Mouse (Mus musculus) forebrain, postnatal 0 days (tissue): ENCODE results near the gene Tcf23. TPM values are rescaled to one million over a fixed set of nuclear protein-coding genes. Genes with fewer than 3 reads are reported as not detected.

Experiments used
- ATAC-seq: fragments of 200-750 bp; cut with Nextera tagmentation; 2 replicates; pipeline ENCODE4 v1.8.0; 2017; ENCODE audit warnings: mild to moderate bottlenecking, moderate library complexity
- DNase-seq: peaks from one replicate; pipeline ENCODE4 v3.0.0-alpha.2; 2015
- H3K27ac ChIP-seq: fragments of 300-500 bp; sonication (generic); 2 replicates; pipeline ENCODE4 v1.5.1; 2014; ENCODE audit warnings: low read depth, mild to moderate bottlenecking, antibody characterized with exemption, low read length, moderate library complexity, mixed read lengths
- H3K27me3 ChIP-seq: fragments of 300-500 bp; sonication (generic); 2 replicates; pipeline ENCODE4 v1.6.1; 2014; ENCODE audit warnings: mild to moderate bottlenecking, low read length, mixed read lengths; ENCODE audit not compliant: insufficient read depth
- H3K36me3 ChIP-seq: fragments of 300-500 bp; sonication (generic); 2 replicates; pipeline ENCODE4 v1.6.1; 2014; ENCODE audit warnings: mild to moderate bottlenecking, moderate library complexity; ENCODE audit not compliant: insufficient read depth
- H3K4me1 ChIP-seq: fragments of 300-500 bp; sonication (generic); 2 replicates; pipeline ENCODE4 v1.6.1; 2014; ENCODE audit warnings: antibody characterized with exemption; ENCODE audit not compliant: insufficient read depth
- H3K4me2 ChIP-seq: fragments of 300-500 bp; sonication (generic); 2 replicates; pipeline ENCODE4 v1.6.1; 2014; ENCODE audit warnings: low read depth, mild to moderate bottlenecking, moderate library complexity
- H3K4me3 ChIP-seq: fragments of 300-500 bp; sonication (generic); 2 replicates; pipeline ENCODE4 v1.5.1; 2014; ENCODE audit warnings: low read depth, low read length, mixed read lengths
- H3K9ac ChIP-seq: fragments of 300-500 bp; sonication (generic); 2 replicates; pipeline ENCODE4 v1.6.1; 2014; ENCODE audit warnings: mild to moderate bottlenecking
- H3K9me3 ChIP-seq: fragments of 300-500 bp; sonication (generic); 2 replicates; pipeline ENCODE4 v1.6.1; 2016; ENCODE audit warnings: low read length
- CTCF ChIP-seq: sonication (generic); IDR thresholded peaks from 2 replicates; pipeline ENCODE4 v1.5.1; 2016; ENCODE audit warnings: antibody characterized with exemption, control low read depth, low read depth
- WGBS: fragments of 180-500 bp; shearing (Covaris S2); extraction: QIAGEN DNeasy Blood & Tissue Kit; methylation state at CpG from one replicate; pipeline ENCODE4 v1.1.7; 2014; 5-methylcytosine and 5-hydroxymethylcytosine counted together
- polyA plus RNA-seq: library from polyadenylated mRNA; unstranded; fragments of >200 nt; fragmentation: Nextera tagmentation; extraction: Ambion mirVana; gene quantifications from 2 replicates; pipeline ENCODE4 v1.2.1, GENCODE M21; 2015
- total RNA-seq: library from RNA; depleted of rRNA; stranded (reverse); fragments of >200 nt; gene quantifications from 2 replicates; pipeline ENCODE4 v1.2.3, GENCODE M21; 2014

Gene Tcf23
- total and polyA plus RNA-seq, 2 experiments from 2014 or later, result not detected

DNA sequence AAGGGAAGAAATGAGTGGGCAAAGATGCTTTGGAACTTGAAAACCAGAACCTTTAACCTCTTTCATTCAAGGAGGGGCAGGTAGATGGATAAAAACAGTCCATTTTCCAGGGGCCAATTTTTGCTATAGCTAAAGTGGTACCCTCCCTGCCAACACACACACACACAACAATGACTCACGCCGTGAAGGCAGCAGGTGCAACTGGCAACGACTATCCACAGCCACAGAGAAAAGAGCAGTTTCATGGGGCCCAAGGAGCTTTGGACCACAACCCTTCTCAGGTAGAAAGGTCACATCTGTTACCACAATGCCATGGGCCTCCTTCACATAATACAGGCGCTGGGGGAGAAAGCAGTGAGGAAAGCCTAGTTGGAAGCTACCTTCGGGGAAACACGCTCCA lies 12.7 kb upstream of the Tcf23 start:
- no peak for TF ChIP-seq CTCF
- no peak overlapping the region for H3K9ac ChIP-seq
- 94% methylated on average over 6 of the region's 6 CpGs for WGBS
- H3K9me3 ChIP-seq, result no peaks in the 10 kb centered on the region
- H3K4me1 ChIP-seq, result peaks cover 11% of the 10 kb centered on the region
- H3K4me3 ChIP-seq, result no peak overlapping the region
- H3K27ac ChIP-seq, result no peak overlapping the region
- no peaks in the 10 kb centered on the region for H3K27me3 ChIP-seq
- no peak overlapping the region for H3K4me2 ChIP-seq
- DNase-seq, result no peak
- peaks cover 59% of the 10 kb centered on the region for H3K36me3 ChIP-seq
- ATAC-seq, result no peak

DNA sequence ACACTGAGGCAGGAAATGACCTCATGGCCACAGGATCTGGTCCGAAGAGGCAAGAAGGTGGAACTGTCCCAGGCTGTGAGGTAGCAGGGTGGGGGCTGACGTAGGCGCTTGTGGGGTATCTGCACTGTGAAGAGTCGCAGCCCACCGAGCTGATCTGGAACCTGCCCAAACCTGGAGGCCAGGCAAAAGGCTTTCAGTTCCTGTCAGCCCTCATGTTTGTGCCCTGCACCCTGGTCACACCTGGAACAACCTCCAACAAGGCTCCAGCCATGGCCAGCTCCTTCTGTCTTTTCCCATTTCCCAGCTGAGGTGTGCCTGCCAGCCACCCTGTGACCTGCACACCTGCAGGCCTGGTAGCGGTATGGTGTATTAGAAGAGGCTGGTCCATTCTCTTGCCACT lies 10.6 kb upstream of the Tcf23 start:
- no peaks in the 10 kb centered on the region for H3K27me3 ChIP-seq
- H3K4me1 ChIP-seq, result peaks cover 9% of the 10 kb centered on the region; the same call in 1 of the 2 replicates
- no peak overlapping the region for H3K9ac ChIP-seq
- H3K36me3 ChIP-seq, result peaks cover 46% of the 10 kb centered on the region
- ATAC-seq (no peak), DNase-seq (no peak)
- no peak for TF ChIP-seq CTCF
- H3K4me3 ChIP-seq, result no peak overlapping the region
- no peak overlapping the region for H3K27ac ChIP-seq
- H3K9me3 ChIP-seq, result no peaks in the 10 kb centered on the region
- 96% methylated on average over 6 of the region's 6 CpGs for WGBS
- peak overlapping the region; percentile 10; the same call in 1 of the 2 replicates for H3K4me2 ChIP-seq

DNA sequence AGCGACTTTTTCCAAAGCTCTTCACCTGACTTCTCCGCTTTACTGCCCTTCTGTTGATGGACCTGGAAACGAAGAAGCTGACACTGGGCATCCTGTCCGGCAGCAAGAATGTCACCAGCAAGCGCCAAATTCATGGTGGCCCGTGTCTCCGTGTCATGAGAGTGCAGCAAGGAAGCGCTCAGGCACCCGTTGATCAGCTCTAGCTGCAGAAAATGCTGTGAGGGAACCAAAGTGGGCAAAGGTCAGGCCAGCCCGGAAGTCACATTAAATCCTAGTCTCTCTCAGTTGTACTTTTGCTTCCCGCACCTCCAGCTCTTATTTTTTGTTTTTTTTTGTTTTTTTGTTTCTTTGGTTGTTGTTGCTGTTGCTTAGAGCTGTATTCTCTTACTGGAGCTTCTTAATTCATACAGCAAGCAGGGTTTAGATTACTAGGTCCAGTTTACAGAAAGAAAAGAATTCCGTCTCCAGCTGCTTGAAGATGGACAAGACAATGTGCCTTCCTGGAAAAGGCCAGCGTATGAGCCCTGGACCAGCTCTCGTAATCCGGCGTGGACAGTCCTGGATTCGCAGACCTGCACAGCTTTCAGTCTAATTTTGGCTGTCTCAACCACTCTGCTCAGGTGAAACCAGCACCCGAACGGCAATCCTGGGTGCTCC lies 9.1 kb upstream of the Tcf23 start:
- no peak for DNase-seq

GRCm38 (mm10) chr5:30959966-30960501 lies 8.4 kb upstream of the Tcf23 start, which contains the start of gene Preb:
Gene Preb, minus strand, starts transcription at chr5:30960361.
- H3K4me2 ChIP-seq, result peak within 1 kb of the TSS; percentile 83
- H3K27me3 ChIP-seq, result no peaks in the 10 kb centered on the region
- no peaks in the 10 kb centered on the region for H3K9me3 ChIP-seq
- peak within 1 kb of the TSS; percentile 88 for H3K9ac ChIP-seq
- 3% methylated on average over 56 of the region's 56 CpGs for WGBS
- peaks cover 9% of the 10 kb centered on the region; the same call in 1 of the 2 replicates for H3K4me1 ChIP-seq
- peak; percentile 98 for ATAC-seq
- peaks cover 24% of the 10 kb centered on the region for H3K36me3 ChIP-seq
- peak; percentile 49; the same call in 1 of the 2 replicates for TF ChIP-seq CTCF
- peak; percentile 100 for DNase-seq
- peak within 1 kb of the TSS; percentile 86 for H3K4me3 ChIP-seq
- H3K27ac ChIP-seq, result peak within 1 kb of the TSS; percentile 86

More for the DNA sequence above, 9.1 kb upstream of the Tcf23 start:
- no peak for ATAC-seq
- Histone ChIP-seq H3K27me3 (no peaks in the 10 kb centered on the region), H3K4me2 (peak overlapping the region; percentile 83), H3K9me3 (no peaks in the 10 kb centered on the region), H3K36me3 (peaks cover 32% of the 10 kb centered on the region), H3K4me3 (peak overlapping the region; percentile 86), H3K27ac (peak overlapping the region; percentile 86), H3K9ac (peak overlapping the region; percentile 88), H3K4me1 (peaks cover 9% of the 10 kb centered on the region; the same call in 1 of the 2 replicates)
- WGBS, result 35% methylated on average over 19 of the region's 19 CpGs
- no peak for TF ChIP-seq CTCF

DNA sequence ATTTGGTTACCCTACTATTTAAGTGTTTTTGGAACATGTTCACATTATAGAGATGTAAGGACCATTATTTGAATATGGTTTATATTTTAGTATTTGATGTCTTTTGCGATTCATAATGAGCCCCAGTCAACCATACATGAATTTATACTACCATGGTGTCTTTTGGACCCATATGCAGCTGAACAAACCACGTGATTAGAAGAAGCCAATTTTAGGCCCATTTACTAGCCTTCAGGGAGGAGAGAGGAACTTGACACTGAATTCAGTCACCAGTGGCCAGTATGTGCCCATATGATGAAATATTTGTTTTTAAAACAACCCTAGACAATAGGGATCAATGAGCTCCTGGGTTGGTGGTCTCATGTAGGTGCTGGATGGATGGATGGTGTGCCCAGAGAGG lies 7.6 kb upstream of the Tcf23 start:
- Histone ChIP-seq H3K36me3 (peaks cover 18% of the 10 kb centered on the region), H3K27me3 (no peaks in the 10 kb centered on the region), H3K4me3 (no peak overlapping the region), H3K9me3 (no peaks in the 10 kb centered on the region), H3K9ac (peak overlapping the region; percentile 39; the same call in 1 of the 2 replicates), H3K27ac (0 out of 2 replicates have a peak overlapping the region, but pooled peaks have one; percentile 30), H3K4me1 (peaks cover 9% of the 10 kb centered on the region; the same call in 1 of the 2 replicates), H3K4me2 (peak overlapping the region; percentile 83)
- DNase-seq (no peak), ATAC-seq (no peak)
- 88% methylated on average over 2 of the region's 2 CpGs for WGBS
- no peak for TF ChIP-seq CTCF

DNA sequence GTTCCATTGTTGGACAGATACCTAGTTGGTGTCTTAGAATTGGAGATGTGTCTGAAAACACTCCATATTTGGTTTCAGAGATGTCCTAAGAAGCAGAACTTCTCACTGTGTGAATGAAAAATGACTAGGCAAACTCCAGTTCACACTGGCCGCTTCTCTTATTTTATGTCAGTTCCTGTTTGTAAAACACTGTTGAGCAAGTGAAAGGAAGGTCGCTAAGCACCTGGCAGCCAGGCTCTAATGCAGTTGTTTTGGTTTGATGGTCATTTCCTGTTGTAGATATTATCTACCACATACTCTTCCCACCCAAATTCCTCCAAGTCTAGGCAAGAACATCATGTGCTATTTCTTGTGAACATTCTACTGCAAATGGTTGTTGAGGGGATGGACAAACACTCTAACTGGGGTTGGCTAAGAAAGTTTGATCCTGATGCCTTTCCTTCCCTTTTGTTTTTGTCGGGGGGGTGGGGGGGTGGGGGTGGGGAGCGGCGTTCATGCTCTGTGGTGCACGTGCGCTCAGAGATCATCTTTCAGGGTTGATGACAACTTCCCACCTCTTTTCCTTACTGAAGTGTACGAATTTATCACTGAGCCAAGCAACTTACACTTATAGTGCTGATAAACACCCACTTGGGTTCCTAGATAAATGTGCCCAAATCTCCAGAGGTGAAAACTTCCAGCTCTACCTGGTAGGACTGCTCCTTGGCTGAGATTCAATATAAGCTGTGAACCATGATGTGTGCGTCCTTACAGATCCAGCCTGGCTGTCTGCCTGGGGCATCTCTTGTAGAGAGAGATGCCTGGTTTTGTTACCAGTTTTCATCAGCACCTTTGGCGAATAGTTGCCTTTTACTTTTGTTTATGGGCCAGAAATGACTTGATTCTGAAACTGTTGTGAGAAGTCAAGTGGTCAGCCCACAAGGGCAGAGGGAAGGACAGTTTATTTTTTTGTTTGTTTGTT lies 6.6 kb upstream of the Tcf23 start:
- peaks cover 9% of the 10 kb centered on the region; the same call in 1 of the 2 replicates for H3K4me1 ChIP-seq
- H3K9me3 ChIP-seq, result no peaks in the 10 kb centered on the region
- peaks cover 15% of the 10 kb centered on the region for H3K36me3 ChIP-seq
- no peak for TF ChIP-seq CTCF
- no peak overlapping the region for H3K4me3 ChIP-seq
- H3K4me2 ChIP-seq, result no peak overlapping the region
- no peaks in the 10 kb centered on the region for H3K27me3 ChIP-seq
- H3K9ac ChIP-seq, result no peak overlapping the region
- no peak overlapping the region for H3K27ac ChIP-seq
- ATAC-seq, result no peak
- WGBS, result 82% methylated on average over 10 of the region's 10 CpGs
- DNase-seq, result no peak
